Comparison of ENCODE assay signal across 13 mouse cellular contexts in genomic region chr11:75246589-75246988, GRCm38 (mm10). TPM values are rescaled to one million over a fixed set of nuclear protein-coding genes. Genes with fewer than 3 reads are reported as not detected.
DNase-seq lines count a peak whose midpoint lies in the region; ATAC-seq and TF ChIP-seq lines count a peak whose summit lies in the region.
"Had no signal": no experiment of that assay in that cellular context is flagged by ENCODE, and none has a peak within 500 bp of the region (broad histone marks: within the 10 kb centered on the region; RNA-seq: fewer than 3 reads in every experiment).

No protein-coding gene starts in this region.

- no peaks in the 10 kb centered on the region for H3K9me3 ChIP-seq in heart, embryonic 15.5 days (replicated peaks)
- H3K9me3 ChIP-seq in hindbrain, embryonic 11.5 days (ENCODE audit: control insufficient read depth, low read length): no peaks in the 10 kb centered on the region

- TF ChIP-seq EP300 in heart, adult 2 months (IDR thresholded peaks at IDR 0.05; ENCODE audit: insufficient read depth, low read depth, low read length): 0 out of 2 replicates have a peak, but pooled peaks have one; percentile 12

- WGBS in heart, adult 2 months: 51% methylated on average over 8 of the region's 8 CpGs
- 44% methylated on average over 8 of the region's 8 CpGs for WGBS in heart, embryonic 15.5 days
- WGBS in lung, adult 2 months: 42% methylated on average over 8 of the region's 8 CpGs
- 91% methylated on average over 8 of the region's 8 CpGs for WGBS in hindbrain, embryonic 11.5 days

- H3K36me3 ChIP-seq in heart, adult 2 months (ENCODE audit: control insufficient read depth, insufficient read depth, low read length): no peaks in the 10 kb centered on the region
- no peaks in the 10 kb centered on the region for H3K36me3 ChIP-seq in heart, embryonic 15.5 days
- no peaks in the 10 kb centered on the region for H3K36me3 ChIP-seq in hindbrain, embryonic 11.5 days (ENCODE audit: control insufficient read depth, insufficient read depth, low read length)

- DNase-seq in heart, adult 2 months: peak in 1 of 2 experiments; percentile 66
- DNase-seq in heart, adult 11 months: no peak
- DNase-seq in ES-CJ7 (ENCODE audit: low read depth, low spot score): peak; percentile 22
- DNase-seq in lung, adult 2 months: peak; percentile 57
- no peak for DNase-seq in right cerebral cortex, adult 18-20 months
- DNase-seq in hindbrain, embryonic 11.5 days (ENCODE audit: low spot score): no peak
- DNase-seq in left cerebral cortex, adult 2 months (ENCODE audit: extremely low spot score in 1 of 2, low spot score in 2 of 2): no peak
- DNase-seq: cerebellum, adult 9-11 months; gastrocnemius, adult 2 months; thymus, adult 18-20 months had no signal

- peak overlapping the region; percentile 29; the same call in 1 of the 2 replicates for H3K4me2 ChIP-seq in heart, embryonic 15.5 days
- H3K4me2 ChIP-seq in hindbrain, embryonic 11.5 days (replicated peaks; ENCODE audit: low read depth, low read length): no peak overlapping the region
- H3K4me2 ChIP-seq: hindbrain, embryonic 14.5 days had no signal

- intact Hi-C loops in heart, adult 2 months (cut with DNase I): no loop called here
- intact Hi-C loops in left cerebral cortex, adult 2 months (cut with DNase I): no loop called here

- no peak for TF ChIP-seq POLR2A in heart, adult 2 months (IDR thresholded peaks at IDR 0.05; ENCODE audit: insufficient read depth, low read depth, low read length)
- no peak for TF ChIP-seq POLR2A in lung, adult 2 months (IDR thresholded peaks at IDR 0.05; ENCODE audit: borderline replicate concordance, extremely low read depth, low read depth, low read length)

- H3K27me3 ChIP-seq in heart, adult 2 months (ENCODE audit: control insufficient read depth, insufficient read depth, low read length): no peaks in the 10 kb centered on the region
- no peaks in the 10 kb centered on the region for H3K27me3 ChIP-seq in heart, embryonic 15.5 days
- H3K27me3 ChIP-seq in hindbrain, embryonic 11.5 days (ENCODE audit: control insufficient read depth, insufficient read depth, low read length): no peaks in the 10 kb centered on the region

- no peak for TF ChIP-seq CTCF in heart, adult 2 months (IDR thresholded peaks at IDR 0.05)
- TF ChIP-seq CTCF in lung, adult 2 months (IDR thresholded peaks at IDR 0.05; ENCODE audit: insufficient read depth, low read length): no peak
- TF ChIP-seq CTCF in left cerebral cortex, adult 2 months (IDR thresholded peaks at IDR 0.05): no peak

- H3K27ac ChIP-seq in heart, adult 2 months: peak overlapping the region; percentile 52
- H3K27ac ChIP-seq in heart, embryonic 15.5 days: peak overlapping the region; percentile 61
- no peak overlapping the region for H3K27ac ChIP-seq in hindbrain, embryonic 11.5 days (ENCODE audit: low read depth, low read length)
- no peak overlapping the region for H3K27ac ChIP-seq in left cerebral cortex, adult 2 months
- H3K27ac ChIP-seq: gastrocnemius, adult 2 months; hindbrain, embryonic 14.5 days; macrophage had no signal

- H3K9ac ChIP-seq in heart, adult 2 months (ENCODE audit: low read depth, low read length): no peak overlapping the region
- no peak overlapping the region for H3K9ac ChIP-seq in heart, embryonic 15.5 days
- H3K9ac ChIP-seq in hindbrain, embryonic 11.5 days (ENCODE audit: low read depth, low read length): no peak overlapping the region

- peaks cover 4% of the 10 kb centered on the region for H3K4me1 ChIP-seq in heart, adult 2 months (ENCODE audit: control insufficient read depth, insufficient read depth, low read length)
- H3K4me1 ChIP-seq in heart, embryonic 15.5 days (replicated peaks): peaks cover 84% of the 10 kb centered on the region
- no peaks in the 10 kb centered on the region; the same call in 1 of the 2 replicates for H3K4me1 ChIP-seq in lung, adult 2 months (ENCODE audit: control insufficient read depth, insufficient read depth, low read length)
- 0 out of 2 replicates have a peak, but pooled peaks cover 2% of the 10 kb centered on the region for H3K4me1 ChIP-seq in hindbrain, embryonic 11.5 days (replicated peaks; ENCODE audit: control insufficient read depth, insufficient read depth, low read length)

- no peaks in the 10 kb centered on the region for H3K79me2 ChIP-seq in heart, adult 2 months (replicated peaks; ENCODE audit: control insufficient read depth, insufficient read depth, low read length)

- peak; percentile 41; the same call in 1 of the 2 replicates for ATAC-seq in heart, embryonic 15.5 days (replicated peaks; ENCODE audit: insufficient number of reproducible peaks, insufficient read depth, low FRiP score, low read depth)
- no peak for ATAC-seq in hindbrain, embryonic 11.5 days (ENCODE audit: low FRiP score)

- H3K4me3 ChIP-seq in heart, adult 2 months: no peak overlapping the region
- no peak overlapping the region for H3K4me3 ChIP-seq in heart, embryonic 15.5 days
- no peak overlapping the region for H3K4me3 ChIP-seq in lung, adult 2 months (replicated peaks; ENCODE audit: extremely low read depth, low read depth, low read length)
- no peak overlapping the region for H3K4me3 ChIP-seq in hindbrain, embryonic 11.5 days (ENCODE audit: low read depth, low read length)
- no peak overlapping the region for H3K4me3 ChIP-seq in left cerebral cortex, adult 2 months
- H3K4me3 ChIP-seq: gastrocnemius, adult 2 months had no signal

RNA-seq across cellular contexts. Expression of gene Rtn4rl1, which starts 53.0 kb away (rescaled TPM):
- total RNA-seq in heart, adult 2 months (2021): 1 to 10 TPM; 8.4 to 9.4 TPM
- 7.5 and 10.4 TPM in 2 replicates for polyA plus RNA-seq in heart, adult 2 months (2012; rRNA removed)
- 12.4 and 13.1 TPM in 2 replicates for polyA plus RNA-seq in heart, embryonic 15.5 days (2015; fragmentation: Nextera tagmentation; extraction: Ambion mirVana)
- 11.6 and 12.5 TPM in 2 replicates for polyA plus RNA-seq in lung, adult 2 months (2012; rRNA removed)
- polyA plus RNA-seq in hindbrain, embryonic 11.5 days (2014; fragmentation: Nextera tagmentation; extraction: Ambion mirVana): 2.4 and 2.8 TPM in 2 replicates
- total RNA-seq in left cerebral cortex, adult 2 months (2021): 10 to 100 TPM; 89.0 to 99.0 TPM

RNA-seq across cellular contexts. Expression of gene Dph1, which starts 55.5 kb away (rescaled TPM):
- total RNA-seq in heart, adult 2 months (2021): 10 to 100 TPM in 1 of 2 experiments, 1 to 10 TPM in 1; 8.5 to 11.6 TPM
- 21.7 and 32.9 TPM in 2 replicates for polyA plus RNA-seq in heart, adult 2 months (2012; rRNA removed)
- 17.2 and 20.5 TPM in 2 replicates for polyA plus RNA-seq in heart, embryonic 15.5 days (2015; fragmentation: Nextera tagmentation; extraction: Ambion mirVana)
- 21.0 and 25.7 TPM in 2 replicates for polyA plus RNA-seq in lung, adult 2 months (2012; rRNA removed)
- 14.1 and 18.8 TPM in 2 replicates for polyA plus RNA-seq in hindbrain, embryonic 11.5 days (2014; fragmentation: Nextera tagmentation; extraction: Ambion mirVana)
- total RNA-seq in left cerebral cortex, adult 2 months (2021): 10 to 100 TPM; 27.9 to 28.9 TPM

Comparison
In these comparisons a context has a peak if more than half of its experiments do, and no peak if none do; other contexts are left out.
1. DNase-seq: peak in ES-CJ7 (single experiment) and lung, adult 2 months (single experiment); none in heart, adult 11 months (single experiment), right cerebral cortex, adult 18-20 months (single experiment), hindbrain, embryonic 11.5 days (single experiment) and left cerebral cortex, adult 2 months (0 of 2).
2. H3K27ac ChIP-seq: peak in heart, adult 2 months (single experiment) and heart, embryonic 15.5 days (single experiment); none in hindbrain, embryonic 11.5 days (single experiment) and left cerebral cortex, adult 2 months (single experiment).